Mouse (Mus musculus) brain, adult 2 months (tissue): ENCODE results near the gene Map9.
"Not testable (repeated sequence)": the region's sequence is repeated elsewhere in the genome, so short reads cannot be mapped to it uniquely, and the experiment has no call there.

Source experiments
- DNase-seq: peaks from one replicate; pipeline ENCODE4 v3.0.0; 2011; ENCODE audit warnings: low read depth, low spot score

The Map9 gene

DNA sequence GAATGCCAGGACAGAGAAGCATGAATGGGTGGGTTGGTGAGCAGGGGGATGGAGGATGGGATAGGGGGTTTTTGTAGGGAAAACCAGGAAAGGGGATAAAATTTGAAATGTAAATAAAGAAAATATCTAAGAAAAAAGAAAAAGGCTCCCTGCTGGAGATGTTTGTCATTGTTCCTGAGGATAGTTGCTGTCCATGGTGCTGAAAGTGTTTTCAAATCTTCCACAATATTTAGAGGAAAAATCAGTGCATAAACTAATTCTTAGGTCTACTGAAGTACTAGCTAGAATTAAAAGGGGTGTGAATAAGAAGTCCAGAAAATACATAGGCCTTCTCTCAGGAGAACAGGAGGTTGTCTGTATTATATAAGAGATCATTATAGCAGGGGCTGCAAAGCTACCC lies 54.6 kb downstream of the Map9 start:
- DNase-seq, result no peak

DNA sequence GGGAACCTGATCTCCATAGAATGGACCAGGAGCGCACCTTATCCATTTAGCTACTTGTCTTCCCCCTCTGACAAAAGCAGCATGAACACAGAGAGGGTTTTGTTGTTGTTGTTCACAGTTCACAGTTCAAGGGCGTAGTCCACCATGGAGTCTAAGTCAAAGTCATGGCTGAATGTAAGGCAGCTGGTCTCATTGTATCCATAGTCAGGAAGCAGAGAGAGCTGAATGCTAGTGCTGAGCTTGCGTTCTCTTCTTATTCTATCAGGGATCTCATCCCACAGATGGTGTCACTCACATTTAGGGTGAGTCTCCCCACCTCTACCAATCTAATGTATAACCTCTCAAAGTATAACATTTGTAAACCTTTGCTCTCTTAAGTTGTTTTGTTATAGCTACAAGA lies 60.1 kb downstream of the Map9 start:
- DNase-seq, result no peak

DNA sequence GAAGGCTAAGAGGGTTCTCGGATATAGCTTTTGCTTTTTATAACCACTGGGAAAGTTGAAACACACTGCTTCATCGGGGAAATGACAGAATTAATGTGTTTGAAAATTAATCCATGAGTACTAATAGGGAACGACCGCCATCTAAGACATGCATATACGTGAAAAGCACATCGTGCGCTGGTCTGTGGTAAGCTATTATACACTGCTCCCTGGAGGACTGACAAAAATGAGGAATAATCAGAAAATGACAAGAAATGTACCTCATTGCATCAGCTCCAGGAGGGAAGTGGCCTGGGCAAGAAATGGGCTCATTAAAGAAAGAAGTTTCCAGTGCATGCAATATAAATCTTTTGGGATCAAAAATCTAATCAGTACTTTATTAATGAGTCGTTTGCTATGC lies 77.5 kb downstream of the Map9 start:
- no peak for DNase-seq

DNA sequence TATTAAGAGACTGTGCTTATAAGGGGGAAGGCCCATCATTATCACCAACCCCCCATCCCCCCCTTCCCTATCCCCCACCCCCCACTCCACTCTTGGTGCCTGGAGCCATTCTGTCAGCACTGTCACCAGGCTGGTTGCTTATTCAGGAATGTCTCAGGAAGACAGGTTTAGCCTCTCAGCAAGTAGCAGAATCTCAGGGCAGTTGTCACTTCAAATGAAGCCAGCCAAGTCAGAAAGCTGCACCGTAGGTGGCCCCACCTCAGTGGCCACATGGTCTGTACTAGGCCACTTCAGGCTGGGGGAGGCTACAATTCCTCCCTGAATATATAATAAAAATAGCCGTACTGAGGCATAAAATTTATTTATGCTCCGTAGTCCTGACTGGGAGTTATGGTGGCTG lies 83.1 kb downstream of the Map9 start:
- DNase-seq, result peak; percentile 70

DNA sequence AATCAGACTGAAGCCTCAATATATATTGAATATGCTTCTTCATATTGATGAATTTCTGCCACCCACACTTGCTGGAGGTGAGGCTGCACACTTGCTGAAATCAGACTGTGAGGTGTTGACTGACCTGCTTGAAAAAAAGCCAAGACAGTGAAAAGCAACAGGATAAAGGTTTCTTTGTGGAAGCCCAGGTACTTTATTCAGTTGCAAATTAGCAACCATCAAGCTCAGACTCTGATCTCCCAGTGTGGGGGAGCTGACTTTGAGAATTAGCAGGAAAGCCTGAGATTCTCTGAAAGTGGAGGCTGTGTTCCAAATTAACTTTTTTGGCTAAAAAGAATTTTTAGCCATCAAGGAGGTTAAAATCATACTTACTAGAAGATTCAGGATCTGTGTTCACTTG lies 83.8 kb downstream of the Map9 start:
- DNase-seq, result not testable (repeated sequence)
